Mouse (Mus musculus): ENCODE results near the gene Olfr56. TPM values are rescaled to one million over a fixed set of nuclear protein-coding genes. Genes with fewer than 3 reads are reported as not detected.
"Not testable (repeated sequence)": the region's sequence is repeated elsewhere in the genome, so short reads cannot be mapped to it uniquely, and the experiment has no call there.

The Olfr56 gene
- total and polyA plus RNA-seq, 3 experiments, result 0.07 TPM; not detected in 2

DNA sequence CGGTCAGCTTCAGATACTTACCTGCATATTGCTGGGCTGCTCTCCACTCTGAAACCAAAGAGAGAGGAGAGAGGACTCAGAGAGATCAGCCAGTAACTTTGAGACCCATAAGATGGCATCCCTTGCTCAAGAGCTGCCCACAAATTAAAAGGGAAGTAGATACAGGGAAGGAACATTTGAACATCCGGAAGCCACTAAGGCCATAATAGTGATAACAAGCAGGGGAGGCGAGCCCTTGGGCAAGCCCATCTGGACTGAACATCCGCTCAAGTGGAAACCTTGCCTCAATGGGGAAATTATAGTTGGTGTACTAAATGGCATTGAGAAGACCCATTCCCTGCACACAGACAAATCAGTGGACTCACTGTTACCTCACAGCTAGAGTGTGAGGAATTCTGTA is 191.9 kb downstream of the Olfr56 start:
- DNase-seq, result no peak

DNA sequence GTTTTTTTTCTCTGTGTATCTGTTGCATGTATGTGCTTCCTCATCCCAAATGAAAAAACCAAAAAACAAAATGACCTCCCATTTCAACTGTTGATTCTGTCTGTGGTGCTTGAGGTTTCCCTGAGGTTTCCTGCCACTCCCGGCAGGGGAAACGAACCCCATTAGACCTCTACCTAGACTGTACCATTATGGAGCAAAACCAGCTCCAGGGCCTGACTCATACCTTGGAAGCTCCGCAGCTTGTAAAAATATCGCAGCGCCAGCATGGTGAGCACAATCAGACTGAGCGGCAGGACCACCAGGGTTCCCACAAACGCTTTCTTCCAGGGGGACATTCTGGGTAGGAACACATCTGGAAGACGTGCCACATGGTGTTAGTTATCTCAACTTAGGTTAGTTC is 196.7 kb downstream of the Olfr56 start:
- no peak for DNase-seq

DNA sequence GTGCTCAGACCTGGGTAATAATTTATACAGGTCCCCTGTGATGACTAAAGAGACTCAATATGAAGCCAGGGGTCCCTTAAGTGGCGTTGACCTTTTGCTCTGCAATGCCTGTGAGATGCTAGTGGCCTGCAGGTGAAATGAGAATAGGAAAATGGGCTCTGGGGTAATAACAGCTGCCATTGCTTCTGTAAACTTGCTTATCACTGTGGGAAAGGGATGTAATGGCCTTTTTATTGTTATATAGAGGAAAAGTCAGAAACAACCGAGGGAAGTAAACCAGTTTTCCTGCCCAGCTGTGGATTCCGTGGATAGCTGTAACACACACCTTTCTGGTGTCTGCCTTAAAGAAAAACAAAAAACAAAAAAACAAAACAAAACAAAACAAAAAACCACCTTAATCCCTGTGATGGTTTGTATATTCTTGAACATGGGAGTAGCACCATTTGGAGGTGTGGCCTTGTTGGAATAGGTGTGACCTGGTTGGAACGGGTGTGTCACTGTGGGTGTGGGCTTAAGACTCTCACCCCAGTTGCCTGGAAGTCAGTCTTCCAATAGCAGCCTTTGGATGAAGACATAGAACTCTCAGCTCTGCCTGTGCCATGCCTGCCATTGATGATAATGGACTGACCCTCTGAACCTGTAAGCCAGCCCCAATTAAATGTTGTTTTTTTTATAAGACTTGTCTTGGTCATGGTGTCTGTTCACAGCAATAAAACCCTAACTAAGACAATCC is 197.5 kb downstream of the Olfr56 start:
- not testable (repeated sequence) for DNase-seq

DNA sequence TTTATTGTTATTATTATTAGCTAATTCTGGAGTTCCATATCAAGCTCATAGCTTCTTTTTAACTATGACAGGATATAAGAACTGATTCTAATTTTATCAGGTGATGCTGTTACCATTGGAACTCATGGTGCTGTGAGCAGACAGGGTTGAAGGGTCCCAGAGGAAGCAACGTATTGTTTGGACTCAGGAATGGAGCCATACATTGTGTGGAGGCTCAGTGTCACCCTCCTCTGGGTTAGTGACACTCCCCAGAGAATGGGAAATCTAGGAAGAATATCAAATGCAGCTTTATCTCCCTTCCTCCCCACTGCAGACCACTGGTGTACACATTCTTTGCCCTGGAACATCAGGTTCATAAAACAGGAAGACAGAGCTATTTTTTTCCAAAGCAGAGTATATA is 204.5 kb downstream of the Olfr56 start:
- DNase-seq, result no peak

Other genes starting within 250 kb of the Olfr56 start
- gene Rack1, start 178.6 kb upstream of the Olfr56 start, total RNA-seq (2021), result 100 to 1,000 TPM; 663 to 695 TPM
- gene Rack1, start 178.6 kb upstream of the Olfr56 start, polyA plus RNA-seq (2012; rRNA removed), result 1,357 and 1,385 TPM in 2 replicates
- gene Trim41, start 161.5 kb upstream of the Olfr56 start, total RNA-seq (2021), result 10 to 100 TPM; 38.6 to 45.0 TPM
- gene Trim41, start 161.5 kb upstream of the Olfr56 start, polyA plus RNA-seq (2012; rRNA removed), result 36.5 and 38.6 TPM in 2 replicates
- gene Trim7, start 152.7 kb upstream of the Olfr56 start, total RNA-seq (2021), result 1 to 10 TPM; 8.8 to 9.0 TPM
- 16.5 and 21.0 TPM in 2 replicates for gene Trim7, start 152.7 kb upstream of the Olfr56 start, polyA plus RNA-seq (2012; rRNA removed)
- 1 to 10 TPM; 1.8 to 6.2 TPM for gene Gm12184, start 152.2 kb upstream of the Olfr56 start, total RNA-seq (2021)
- 10.5 and 17.5 TPM in 2 replicates for gene Gm12184, start 152.2 kb upstream of the Olfr56 start, polyA plus RNA-seq (2012; rRNA removed)
- gene Irgm1, start 107.2 kb upstream of the Olfr56 start, total RNA-seq (2021), result 10 to 100 TPM; 19.8 to 22.3 TPM
- gene Irgm1, start 107.2 kb upstream of the Olfr56 start, polyA plus RNA-seq (2012; rRNA removed), result 4.1 and 6.3 TPM in 2 replicates
- 1 to 10 TPM; 1.8 to 2.9 TPM for gene Gm5431, start 76.7 kb upstream of the Olfr56 start, total RNA-seq (2021)
- 0.09 and 0.12 TPM in 2 replicates for gene Gm5431, start 76.7 kb upstream of the Olfr56 start, polyA plus RNA-seq (2012; rRNA removed)
- gene Psme2b, start 32.7 kb upstream of the Olfr56 start, total RNA-seq (2021), result 1 to 10 TPM; 3.1 to 3.8 TPM
- 3.2 and 3.7 TPM in 2 replicates for gene Psme2b, start 32.7 kb upstream of the Olfr56 start, polyA plus RNA-seq (2012; rRNA removed)
- gene 9930111J21Rik1, start 509 bp downstream of the Olfr56 start, total RNA-seq (2021), result 1 to 10 TPM; 1.7 to 2.9 TPM
- 0.80 and 0.86 TPM in 2 replicates for gene 9930111J21Rik1, start 509 bp downstream of the Olfr56 start, polyA plus RNA-seq (2012; rRNA removed)
- 1 to 10 TPM; 1.9 to 3.3 TPM for gene Gm12185, start 13.3 kb downstream of the Olfr56 start, total RNA-seq (2021)
- gene Gm12185, start 13.3 kb downstream of the Olfr56 start, polyA plus RNA-seq (2012; rRNA removed), result 0.03 and 0.06 TPM in 2 replicates
- gene Tgtp1, start 15.3 kb downstream of the Olfr56 start, total RNA-seq (2021), result 1 to 10 TPM; 3.3 to 3.8 TPM
- 0.07 and 0.29 TPM in 2 replicates for gene Tgtp1, start 15.3 kb downstream of the Olfr56 start, polyA plus RNA-seq (2012; rRNA removed)
- gene 9930111J21Rik2, start 72.4 kb downstream of the Olfr56 start, total RNA-seq (2021), result 1 to 10 TPM; 3.9 to 4.0 TPM
- 0.53 and 0.61 TPM in 2 replicates for gene 9930111J21Rik2, start 72.4 kb downstream of the Olfr56 start, polyA plus RNA-seq (2012; rRNA removed)
- gene Tgtp2, start 85.3 kb downstream of the Olfr56 start, total RNA-seq (2021), result 1 to 10 TPM; 3.8 to 4.0 TPM
- 0.40 and 1.5 TPM in 2 replicates for gene Tgtp2, start 85.3 kb downstream of the Olfr56 start, polyA plus RNA-seq (2012; rRNA removed)
- 1 to 10 TPM; 3.7 to 5.4 TPM for gene Ifi47, start 97.7 kb downstream of the Olfr56 start, total RNA-seq (2021)
- 0.68 and 0.71 TPM in 2 replicates for gene Ifi47, start 97.7 kb downstream of the Olfr56 start, polyA plus RNA-seq (2012; rRNA removed)
- 1 to 10 TPM; 1.9 to 3.6 TPM for gene Olfr1396, start 136.0 kb downstream of the Olfr56 start, total RNA-seq (2021)
- gene Olfr1396, start 136.0 kb downstream of the Olfr56 start, polyA plus RNA-seq (2012; rRNA removed), result 3.4 and 3.7 TPM in 2 replicates
- not detected for gene Olfr1395, start 163.4 kb downstream of the Olfr56 start, total RNA-seq (2021)
- not detected in 2 replicates for gene Olfr1395, start 163.4 kb downstream of the Olfr56 start, polyA plus RNA-seq (2012; rRNA removed)
- not detected for gene Olfr1394, start 175.5 kb downstream of the Olfr56 start, total RNA-seq (2021)
- not detected in 2 replicates for gene Olfr1394, start 175.5 kb downstream of the Olfr56 start, polyA plus RNA-seq (2012; rRNA removed)
- 10 to 100 TPM; 13.3 to 33.0 TPM for gene Btnl9, start 208.3 kb downstream of the Olfr56 start, total RNA-seq (2021)
- 90.4 and 126 TPM in 2 replicates for gene Btnl9, start 208.3 kb downstream of the Olfr56 start, polyA plus RNA-seq (2012; rRNA removed)
- 10 to 100 TPM; 25.8 to 40.9 TPM for gene Zfp62, start 224.4 kb downstream of the Olfr56 start, total RNA-seq (2021)
- gene Zfp62, start 224.4 kb downstream of the Olfr56 start, polyA plus RNA-seq (2012; rRNA removed), result 2.2 and 2.7 TPM in 2 replicates